Mouse (Mus musculus) embryonic fibroblast, embryonic 13.5 days (primary cell): ENCODE measurements around the gene Scgb2b21. TPM values are rescaled to one million over a fixed set of nuclear protein-coding genes. Genes with fewer than 3 reads are reported as not detected.
"Not testable (repeated sequence)": the region's sequence is repeated elsewhere in the genome, so short reads cannot be mapped to it uniquely, and the experiment has no call there.

Experiments
- H3K27ac ChIP-seq: 2 replicates; pipeline ENCODE4 v1.5.1; 2012; ENCODE audit warnings: low read length, control low read depth, inconsistent platforms; ENCODE audit not compliant: insufficient read depth
- H3K4me1 ChIP-seq: 2 replicates; pipeline ENCODE4 v1.6.1; 2011; ENCODE audit warnings: low read length; ENCODE audit not compliant: control insufficient read depth, insufficient read depth
- H3K4me3 ChIP-seq: 2 replicates; pipeline ENCODE4 v1.5.1; 2011; ENCODE audit warnings: mild to moderate bottlenecking, control low read depth, low read length; ENCODE audit not compliant: insufficient read depth
- CTCF ChIP-seq: IDR thresholded peaks from 2 replicates; pipeline ENCODE4 v1.5.1; 2011; ENCODE audit warnings: mild to moderate bottlenecking, control low read depth, low read length, moderate library complexity, borderline replicate concordance; ENCODE audit not compliant: insufficient read depth
- POLR2A ChIP-seq: IDR thresholded peaks from 2 replicates; pipeline ENCODE4 v1.6.1; 2011; ENCODE audit warnings: low read depth, mild to moderate bottlenecking, control low read depth, low read length, moderate library complexity
- polyA plus RNA-seq: library from polyadenylated mRNA; stranded (reverse); fragments of >200 nt; gene quantifications from 2 replicates; pipeline ENCODE4 v1.2.4, GENCODE M21; 2011; ENCODE audit warnings: low read depth; ENCODE audit not compliant: missing spikeins, insufficient read length

Scgb2b21 gene
- not detected in 2 replicates for polyA plus RNA-seq

DNA sequence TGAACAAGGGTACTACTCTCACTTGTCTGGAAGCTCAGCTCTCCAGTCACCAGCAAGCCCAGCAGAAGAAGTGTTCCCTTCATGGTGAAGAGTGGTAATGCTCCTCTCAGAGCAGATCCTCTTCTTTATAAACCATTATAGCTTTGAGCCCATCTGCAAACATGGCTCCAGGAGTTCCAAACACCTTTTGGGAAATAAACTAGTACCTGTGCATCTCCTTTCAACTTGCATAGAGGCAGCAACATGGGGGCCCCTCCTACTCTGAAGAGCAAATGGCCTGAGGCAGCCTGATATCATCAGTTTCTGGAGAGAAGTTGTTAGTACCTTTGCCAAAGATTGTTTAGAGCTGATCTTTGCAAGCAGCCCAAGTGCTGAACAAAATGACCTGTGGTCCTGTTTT is at the start of gene Scgb2b21:
TSS of gene Scgb2b21 (minus strand) at position 101 of the 400 bp plus-strand sequence.
- no peak within 1 kb of the TSS for H3K27ac ChIP-seq
- TF ChIP-seq CTCF (no peak), POLR2A (no peak)
- H3K4me3 ChIP-seq = no peak within 1 kb of the TSS
- no peaks in the 10 kb centered on the region for H3K4me1 ChIP-seq

DNA sequence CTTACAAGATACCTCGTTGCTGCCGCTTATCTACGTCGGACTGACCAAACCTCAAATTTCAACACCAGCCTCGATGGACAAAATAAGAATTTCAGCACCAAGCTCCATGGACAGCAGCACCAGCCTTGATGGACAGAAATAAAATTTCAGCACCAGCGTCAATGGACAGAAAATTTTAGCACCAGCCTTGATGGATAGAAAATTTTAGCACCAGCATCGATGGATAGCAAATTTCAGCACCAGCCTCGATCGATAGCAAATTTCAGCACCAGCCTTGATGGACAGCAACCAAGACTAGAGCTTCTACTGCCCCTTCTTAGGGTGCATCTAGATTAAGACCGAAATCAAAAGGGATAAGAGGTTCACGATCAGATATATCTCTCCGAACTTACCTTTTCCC is 23.2 kb upstream of the Scgb2b21 start:
- not testable (repeated sequence) for H3K4me1 ChIP-seq, H3K4me3 ChIP-seq, H3K27ac ChIP-seq

Other genes starting within 250 kb of the Scgb2b21 start
- not detected in 2 replicates for gene Scgb2b19, start 240.1 kb downstream of the Scgb2b21 start, polyA plus RNA-seq
- gene Scgb1b19, start 233.2 kb downstream of the Scgb2b21 start, polyA plus RNA-seq = not detected in 2 replicates
- gene Scgb2b20, start 154.1 kb downstream of the Scgb2b21 start, polyA plus RNA-seq = not detected in 2 replicates
- gene Scgb1b20, start 147.2 kb downstream of the Scgb2b21 start, polyA plus RNA-seq = not detected in 2 replicates
- not detected in 2 replicates for gene Scgb2b24, start 218.9 kb upstream of the Scgb2b21 start, polyA plus RNA-seq
- not detected in 2 replicates for gene Scgb1b24, start 223.3 kb upstream of the Scgb2b21 start, polyA plus RNA-seq